Mouse (Mus musculus) gastrocnemius, adult 8-10 months (tissue): ENCODE data around the gene Tnfrsf9. TPM values are rescaled to one million over a fixed set of nuclear protein-coding genes. Genes with fewer than 3 reads are reported as not detected.
"Not testable (repeated sequence)": the region's sequence is repeated elsewhere in the genome, so short reads cannot be mapped to it uniquely, and the experiment has no call there.

ENCODE experiments used
- DNase-seq, 2 experiments: peaks; one replicate each; pipeline ENCODE4 v3.0.0; 2022; ENCODE audit warnings: low spot score in 2 of 2
- total RNA-seq, 4 experiments: library from RNA; stranded (reverse); gene quantifications; 2 replicates each; pipeline ENCODE4 v1.2.4; 2022

The Tnfrsf9 gene
- under 1 TPM; 0.13 to 0.65 (median 0.19) TPM for total RNA-seq

GRCm38 (mm10) chr4:150914290-150914733 lies at the start of gene Tnfrsf9, which contains the start of gene Park7:
TSS of gene Tnfrsf9 (plus strand) at chr4:150914562.
TSS of gene Park7 (minus strand) at chr4:150914437.
- peak; percentile 91 to 96 for DNase-seq

GRCm38 (mm10) chr4:150865371-150865770 lies 49.0 kb upstream of the Tnfrsf9 start:
- no peak for DNase-seq

- DNase-seq: no peak
These were observed 48.3 kb upstream of the Tnfrsf9 start for GRCm38 (mm10) chr4:150866069-150866468.

GRCm38 (mm10) chr4:150866494-150866893 lies 47.9 kb upstream of the Tnfrsf9 start:
- DNase-seq: no peak

GRCm38 (mm10) chr4:150868161-150868560 lies 46.2 kb upstream of the Tnfrsf9 start:
- no peak for DNase-seq

- DNase-seq: no peak
These were observed 45.5 kb upstream of the Tnfrsf9 start for GRCm38 (mm10) chr4:150868859-150869258.

GRCm38 (mm10) chr4:150869276-150870197 lies 44.8 kb upstream of the Tnfrsf9 start:
- no peak for DNase-seq

- no peak for DNase-seq
These were observed 43.4 kb upstream of the Tnfrsf9 start for GRCm38 (mm10) chr4:150870963-150871391.

GRCm38 (mm10) chr4:150871392-150872138 lies 42.8 kb upstream of the Tnfrsf9 start:
- DNase-seq: peak; percentile 49 to 59

GRCm38 (mm10) chr4:150872139-150872651 lies 42.2 kb upstream of the Tnfrsf9 start:
- peak; percentile 55 to 62 for DNase-seq

GRCm38 (mm10) chr4:150872681-150873080 lies 41.7 kb upstream of the Tnfrsf9 start:
- DNase-seq: no peak

GRCm38 (mm10) chr4:150874416-150874815 lies 39.9 kb upstream of the Tnfrsf9 start:
- not testable (repeated sequence) for DNase-seq

- DNase-seq: no peak
These were observed 39.0 kb upstream of the Tnfrsf9 start for GRCm38 (mm10) chr4:150875393-150875792.

- no peak for DNase-seq
These were observed 34.7 kb upstream of the Tnfrsf9 start for GRCm38 (mm10) chr4:150879631-150880030.

GRCm38 (mm10) chr4:150880364-150880763 lies 34.0 kb upstream of the Tnfrsf9 start:
- no peak for DNase-seq

- DNase-seq: no peak
These were observed 31.7 kb upstream of the Tnfrsf9 start for GRCm38 (mm10) chr4:150882632-150883031.

GRCm38 (mm10) chr4:150887903-150888302 lies 26.5 kb upstream of the Tnfrsf9 start:
- DNase-seq: no peak

- DNase-seq: no peak
These were observed 25.9 kb upstream of the Tnfrsf9 start for GRCm38 (mm10) chr4:150888492-150888891.

- no peak for DNase-seq
These were observed 24.9 kb upstream of the Tnfrsf9 start for GRCm38 (mm10) chr4:150889273-150889954.

GRCm38 (mm10) chr4:150889955-150890315 lies 24.4 kb upstream of the Tnfrsf9 start:
- DNase-seq: no peak

- DNase-seq: no peak
These were observed 23.1 kb upstream of the Tnfrsf9 start for GRCm38 (mm10) chr4:150891308-150891707.
